Mouse (Mus musculus) layer of hippocampus, adult 8-10 months (tissue): Measurements from ENCODE around the gene Lmln. TPM values are rescaled to one million over a fixed set of nuclear protein-coding genes. Genes with fewer than 3 reads are reported as not detected.
"Not testable (repeated sequence)": the region's sequence is repeated elsewhere in the genome, so short reads cannot be mapped to it uniquely, and the experiment has no call there.

Experiments
- DNase-seq, 2 experiments: peaks; one replicate each; pipeline ENCODE4 v3.0.0; 2022; ENCODE audit warnings: low spot score in 2 of 2
- total RNA-seq, 4 experiments: library from RNA; stranded (reverse); gene quantifications; 2 replicates each; pipeline ENCODE4 v1.2.4; 2022

The Lmln gene
- total RNA-seq, 4 experiments from 2014 or later: 14.2 to 20.7 (median 16.2) TPM

DNA sequence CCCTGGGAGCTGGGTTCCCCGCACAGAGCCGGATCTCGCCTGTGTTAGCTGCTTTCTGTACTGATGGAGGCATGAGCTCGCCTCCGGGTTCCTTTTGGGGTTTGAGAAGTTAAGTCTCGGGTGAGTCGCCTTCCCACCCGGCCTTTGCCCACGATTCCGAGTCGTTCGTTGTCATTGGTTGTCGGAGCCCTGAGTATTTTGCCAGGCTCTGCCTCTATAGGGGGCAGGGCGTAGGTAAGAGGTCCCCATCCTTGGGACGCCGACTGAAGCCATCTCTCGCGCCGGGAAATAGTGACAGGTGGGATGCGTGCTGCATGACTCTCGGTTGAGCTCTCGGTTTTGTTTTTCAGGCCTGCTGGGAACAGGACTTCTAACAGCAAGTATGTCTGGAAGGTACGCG is 5.5 kb upstream of the Lmln start:
- DNase-seq: peak; percentile 13 to 30

DNA sequence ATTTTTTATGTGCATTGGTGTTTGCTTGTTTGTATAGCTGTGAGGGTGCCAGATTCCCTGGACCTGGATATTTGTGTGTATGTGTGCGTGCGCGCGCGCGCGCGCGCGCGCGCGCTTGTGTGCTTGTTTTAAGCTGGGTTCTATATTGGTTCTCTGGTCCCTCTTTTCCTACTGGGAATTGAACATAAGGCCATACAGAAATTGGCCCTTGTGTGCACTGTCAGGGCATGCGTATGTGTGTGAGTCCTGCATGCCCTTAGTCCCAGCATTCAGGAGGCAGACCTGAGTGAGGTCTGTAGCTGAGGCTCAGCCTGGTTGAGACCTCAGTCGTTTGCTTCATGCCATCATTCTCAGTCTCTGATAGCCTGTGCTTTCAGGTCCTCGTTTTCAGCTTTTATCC is 4.3 kb upstream of the Lmln start:
- DNase-seq: no peak

GRCm38 (mm10) chr16:33058656-33059055 is 3.7 kb upstream of the Lmln start:
- DNase-seq: not testable (repeated sequence)

DNA sequence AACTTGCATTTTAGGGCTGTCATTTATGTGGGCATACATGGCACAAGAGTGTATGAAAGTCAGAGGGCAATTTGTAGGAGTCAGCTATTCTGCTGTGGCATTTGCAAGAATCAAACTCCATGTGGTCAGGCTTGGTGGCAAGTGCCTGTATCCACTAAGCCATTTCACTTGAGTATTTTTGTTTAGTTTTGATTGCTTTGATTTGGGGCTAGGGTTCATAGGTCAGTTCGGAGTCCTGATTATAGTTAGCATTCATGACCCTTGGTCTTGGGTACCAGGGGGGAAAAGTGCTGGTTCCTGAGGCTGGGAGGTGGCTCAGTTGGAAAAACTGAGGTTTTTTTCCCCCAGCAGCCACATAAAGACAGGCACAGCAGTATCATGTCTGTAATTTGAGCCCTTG is 2.9 kb upstream of the Lmln start:
- no peak for DNase-seq

DNA sequence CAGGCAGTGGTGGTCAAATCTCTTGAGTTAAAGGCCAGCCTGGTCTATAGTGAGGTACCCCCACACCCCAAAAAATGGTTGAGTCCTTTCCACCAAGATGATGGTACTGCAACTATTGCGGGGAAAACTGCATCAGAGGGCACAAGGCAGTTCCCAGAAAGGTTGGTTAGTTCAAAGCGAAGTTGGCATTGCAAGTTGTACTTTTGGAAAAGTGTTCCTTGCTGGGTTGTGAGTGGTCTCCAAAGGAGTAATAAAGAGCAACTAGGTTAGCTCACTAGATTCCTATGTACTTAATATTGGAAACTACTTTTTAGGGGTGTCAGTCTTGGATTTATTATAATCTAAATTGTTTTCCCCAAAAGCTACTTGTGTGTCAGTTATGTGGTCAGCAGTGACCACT is 1.4 kb upstream of the Lmln start:
- no peak for DNase-seq

- DNase-seq: no peak
Measured at GRCm38 (mm10) chr16:33061400-33061799, 921 bp upstream of the Lmln start.

DNA sequence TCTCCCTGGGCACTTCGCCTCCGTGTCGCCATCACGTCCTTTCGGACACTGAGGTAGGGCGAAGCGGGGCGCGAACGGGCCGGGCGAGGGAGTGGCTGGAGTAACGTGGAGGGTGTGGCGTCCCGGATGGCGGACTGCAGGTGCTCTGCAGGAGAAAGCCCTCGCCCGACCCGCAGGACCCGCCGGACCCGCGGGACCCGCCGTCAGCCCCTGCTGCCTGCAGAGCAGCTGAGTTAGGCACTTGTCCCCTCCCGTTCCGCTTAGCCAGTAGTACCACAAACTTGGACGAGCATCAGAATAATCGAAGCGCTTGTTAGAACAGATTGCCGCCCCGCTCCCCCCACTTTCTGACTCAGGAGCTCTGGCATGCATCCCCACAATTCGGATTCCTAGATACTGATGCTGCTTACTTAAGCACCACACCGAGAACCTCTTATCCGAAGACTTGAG is 386 bp downstream of the Lmln start:
- DNase-seq: peak; percentile 80 to 83

GRCm38 (mm10) chr16:33063267-33063666 is 946 bp downstream of the Lmln start:
- DNase-seq: peak in 1 of 2 experiments; percentile 18

DNA sequence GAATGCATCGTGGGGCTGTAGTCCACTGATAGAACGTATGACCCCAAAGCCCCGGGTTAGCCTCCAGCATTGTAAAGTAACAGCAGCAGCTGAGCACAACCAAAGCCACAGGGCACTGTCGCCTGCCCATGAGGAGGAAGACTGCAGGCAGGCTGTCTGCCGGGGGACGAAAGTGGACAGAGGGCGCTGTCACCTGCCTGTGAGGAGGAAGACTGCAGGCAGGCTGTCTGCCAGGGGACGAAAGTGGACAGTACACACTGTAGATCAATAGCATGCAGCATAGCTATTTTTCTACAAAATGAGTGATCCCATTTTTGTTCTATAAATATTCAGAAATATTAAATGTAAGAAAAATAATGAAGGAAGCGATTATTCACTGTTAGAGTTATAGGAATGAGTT is 2.3 kb downstream of the Lmln start:
- no peak for DNase-seq

GRCm38 (mm10) chr16:33070928-33071327 is 8.6 kb downstream of the Lmln start:
- no peak for DNase-seq

GRCm38 (mm10) chr16:33072871-33073557 is 10.7 kb downstream of the Lmln start:
- no peak for DNase-seq

- DNase-seq: no peak
Measured at GRCm38 (mm10) chr16:33074967-33075366, 12.6 kb downstream of the Lmln start.

DNA sequence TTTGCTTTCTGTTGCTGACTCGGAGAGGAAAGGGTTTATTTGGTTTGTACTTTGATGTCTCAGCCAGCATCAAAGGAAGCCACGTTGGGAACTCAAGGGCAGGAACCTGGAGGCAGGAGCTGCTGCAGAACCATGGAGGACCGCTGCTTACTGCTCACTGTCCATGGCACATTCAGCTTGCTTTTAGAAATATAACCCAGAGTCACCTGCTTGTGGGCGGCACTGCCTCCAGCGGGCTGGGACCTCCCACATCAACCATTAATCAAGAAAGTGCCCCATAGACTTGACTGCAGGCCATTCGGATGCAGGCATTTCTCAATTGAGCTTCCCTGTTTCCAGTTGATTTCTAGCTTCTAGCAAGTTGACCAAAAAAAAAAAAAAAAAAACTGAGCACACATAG is 13.8 kb downstream of the Lmln start:
- DNase-seq: no peak

- no peak for DNase-seq
Measured at GRCm38 (mm10) chr16:33077069-33077627, 14.8 kb downstream of the Lmln start.

- DNase-seq: no peak
Measured at GRCm38 (mm10) chr16:33080063-33080462, 17.7 kb downstream of the Lmln start.

- DNase-seq: no peak
Measured at GRCm38 (mm10) chr16:33082951-33083350, 20.6 kb downstream of the Lmln start.

- no peak for DNase-seq
Measured at GRCm38 (mm10) chr16:33083996-33084395, 21.7 kb downstream of the Lmln start.

DNA sequence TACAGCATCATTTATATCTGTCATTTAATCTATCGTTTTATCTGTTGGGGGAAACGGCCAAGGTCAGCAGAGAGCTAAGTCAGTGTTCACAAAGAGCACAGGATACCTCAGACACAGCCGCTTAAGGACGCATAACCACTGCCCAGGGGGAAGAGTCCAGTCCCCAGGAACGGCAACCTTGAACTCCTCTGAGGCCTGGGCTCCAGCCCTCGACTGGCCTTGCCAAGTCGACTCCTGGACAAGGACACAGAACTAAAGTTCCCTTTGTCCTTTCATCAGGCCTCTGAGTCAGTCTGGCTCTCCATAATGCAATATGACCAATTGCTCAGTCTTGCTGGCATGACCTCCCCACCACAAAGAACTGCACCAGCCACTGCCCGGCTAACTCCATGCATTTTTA is 23.3 kb downstream of the Lmln start:
- DNase-seq: no peak

DNA sequence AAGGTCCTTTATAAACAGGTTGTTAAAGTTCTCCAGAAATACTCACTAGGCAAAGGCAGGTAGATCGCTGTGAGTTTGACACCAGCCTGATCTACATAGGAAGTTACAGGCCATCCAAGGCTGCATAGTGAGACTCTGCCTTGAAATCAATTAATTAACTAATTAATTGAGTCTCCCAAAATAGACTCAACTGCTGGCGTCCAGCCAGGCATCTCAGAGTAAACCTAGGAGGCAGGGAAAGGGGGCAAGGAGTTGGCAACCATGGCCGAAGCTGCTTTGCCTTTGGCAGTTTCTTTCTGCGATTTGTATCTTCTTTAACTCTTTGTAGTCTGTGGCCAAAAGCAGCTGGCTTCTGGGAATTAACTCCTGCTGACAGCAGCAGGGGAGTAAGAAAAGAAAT is 51.4 kb downstream of the Lmln start:
- DNase-seq: no peak

GRCm38 (mm10) chr16:33123373-33123772 is 61.1 kb downstream of the Lmln start:
- DNase-seq: no peak

DNA sequence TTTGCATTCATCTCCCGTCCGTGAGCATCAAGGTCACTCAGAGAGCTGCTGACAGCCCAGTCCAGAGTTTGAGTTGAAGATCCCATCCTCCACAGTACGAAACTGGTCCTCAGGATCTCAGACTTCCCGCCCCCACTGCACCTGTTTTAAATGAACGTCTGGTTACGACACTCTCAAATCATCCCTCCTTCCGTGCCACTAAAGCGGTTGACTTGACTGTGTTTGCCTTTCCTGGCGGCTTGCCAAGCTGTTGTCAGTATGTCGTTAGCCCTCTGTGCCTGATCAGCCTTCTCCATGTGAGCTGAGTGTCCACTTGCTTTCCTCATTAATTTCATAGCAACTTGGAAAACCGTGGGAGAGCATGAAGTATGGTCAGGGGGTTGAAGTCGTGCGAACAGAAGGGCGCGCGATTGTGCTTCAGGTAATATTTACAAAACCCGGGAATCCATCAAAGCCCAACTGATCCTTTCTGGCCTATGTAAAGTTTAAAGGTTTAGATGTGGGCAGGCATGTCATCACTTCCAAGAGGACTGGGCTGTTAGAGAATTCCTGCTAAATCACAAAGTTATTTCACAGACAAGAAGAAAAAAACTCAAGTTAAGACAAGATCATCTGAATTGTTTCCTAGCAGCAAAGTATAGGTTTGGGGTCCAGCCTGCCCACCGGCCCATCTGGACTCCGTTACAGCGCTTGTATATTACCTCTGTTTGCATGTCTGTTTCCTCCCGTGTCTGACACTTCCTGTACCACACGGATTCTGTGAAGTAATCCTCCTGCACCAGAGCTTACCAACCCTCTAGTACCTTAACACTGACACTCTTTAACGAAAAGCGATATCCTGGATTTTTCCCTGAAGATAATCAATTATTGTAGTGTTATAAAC is 61.9 kb downstream of the Lmln start:
- DNase-seq: no peak

DNA sequence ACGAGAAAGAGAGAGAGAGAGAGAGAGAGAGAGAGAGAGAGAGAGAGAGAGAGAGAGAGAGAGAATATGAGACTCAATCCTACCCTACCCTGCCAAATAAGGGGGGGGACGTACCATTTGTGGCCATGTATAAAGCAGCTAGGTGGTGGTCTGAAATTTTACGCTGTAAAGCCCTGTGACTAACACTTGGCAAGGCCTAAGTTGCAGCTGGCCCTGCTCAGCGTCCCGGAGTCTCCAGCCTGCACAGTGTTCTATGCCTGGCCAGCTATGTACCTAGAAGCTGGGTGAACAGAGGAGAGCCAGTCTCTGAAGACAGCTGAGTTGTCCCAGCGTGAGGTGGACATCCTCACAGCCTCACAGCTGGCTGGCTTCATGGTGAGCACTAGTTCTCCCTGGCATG is 64.7 kb downstream of the Lmln start:
- no peak for DNase-seq
